26 mouse cellular contexts compared by ENCODE assay signal in genomic region chr1:85977709-85978108, GRCm38 (mm10). TPM values are rescaled to one million over a fixed set of nuclear protein-coding genes. Genes with fewer than 3 reads are reported as not detected.
A peak's percentile ranks its signal among the peaks of the same experiment; 100 is the strongest.
DNase-seq lines count a peak whose midpoint lies in the region; ATAC-seq and TF ChIP-seq lines count a peak whose summit lies in the region.
"Had no signal": no experiment of that assay in that cellular context is flagged by ENCODE, and none has a peak within 500 bp of the region (broad histone marks: within the 10 kb centered on the region; RNA-seq: fewer than 3 reads in every experiment).

No protein-coding gene starts in this region.

- no peak overlapping the region for H3K9ac ChIP-seq in lung, postnatal 0 days (replicated peaks; ENCODE audit: low read depth)
- H3K9ac ChIP-seq: embryonic facial prominence, embryonic 12.5 days; forebrain, postnatal 0 days; heart, embryonic 15.5 days; liver, postnatal 0 days; midbrain, embryonic 15.5 days had no signal

- peak; percentile 24 for DNase-seq in lung, postnatal 0 days (ENCODE audit: low spot score)
- no peak for DNase-seq in lung, postnatal 25 days (ENCODE audit: low spot score)
- DNase-seq in CD4-positive, CD25-positive, alpha-beta regulatory T cell, adult 2 months (ENCODE audit: low read depth, low spot score): peak; percentile 25
- DNase-seq in adrenal gland, postnatal 36 days: peak; percentile 77 to 80
- peak; percentile 33 to 37 for DNase-seq in monocyte, adult 2 months (ENCODE audit: low read depth in 1 of 2, low spot score in 2 of 2)
- no peak for DNase-seq in testis, postnatal 10 days (ENCODE audit: low spot score)
- no peak for DNase-seq in gastrocnemius, postnatal 36 days
- DNase-seq in cerebellum, adult 8-10 months: no peak
- DNase-seq: cerebellum, adult 18-20 months; forebrain, postnatal 0 days; gastrocnemius, adult 2 months; heart, adult 18-20 months; kidney, postnatal 4 days; liver; liver, postnatal 0 days; right cerebral cortex, postnatal 4 days; thymus, adult 2 months had no signal

- no peak for TF ChIP-seq CTCF in lung, postnatal 0 days (IDR thresholded peaks at IDR 0.05)

- ATAC-seq in lung, postnatal 0 days: no peak
- ATAC-seq: forebrain, postnatal 0 days; liver, postnatal 0 days; midbrain, embryonic 15.5 days had no signal

- no peak overlapping the region for H3K4me2 ChIP-seq in lung, postnatal 0 days (replicated peaks; ENCODE audit: low read depth, low read length)
- H3K4me2 ChIP-seq: embryonic facial prominence, embryonic 12.5 days; heart, embryonic 15.5 days; midbrain, embryonic 15.5 days had no signal

- H3K9me3 ChIP-seq in lung, postnatal 0 days (ENCODE audit: low read length): no peaks in the 10 kb centered on the region
- H3K9me3 ChIP-seq: embryonic facial prominence, embryonic 12.5 days; heart, embryonic 15.5 days; megakaryocyte, embryonic 14.5 days; midbrain, embryonic 15.5 days had no signal

- H3K4me1 ChIP-seq in lung, postnatal 0 days (ENCODE audit: insufficient read depth, low read depth, low read length): no peaks in the 10 kb centered on the region
- H3K4me1 ChIP-seq: embryonic facial prominence, embryonic 12.5 days; midbrain, embryonic 15.5 days had no signal

- 74% methylated on average over 3 of the region's 3 CpGs for WGBS in lung, postnatal 0 days

- H3K27me3 ChIP-seq in lung, postnatal 0 days (replicated peaks; ENCODE audit: insufficient read depth, low read length): no peaks in the 10 kb centered on the region
- H3K27me3 ChIP-seq: embryonic facial prominence, embryonic 12.5 days; heart, embryonic 15.5 days; midbrain, embryonic 15.5 days had no signal

- H3K27ac ChIP-seq in lung, postnatal 0 days (ENCODE audit: low read length): no peak overlapping the region
- H3K27ac ChIP-seq: embryonic facial prominence, embryonic 12.5 days; gastrocnemius, adult 2 months; heart, embryonic 15.5 days; midbrain, embryonic 15.5 days had no signal

- no peaks in the 10 kb centered on the region for H3K36me3 ChIP-seq in lung, postnatal 0 days (ENCODE audit: insufficient read depth, low read length)
- H3K36me3 ChIP-seq: embryonic facial prominence, embryonic 12.5 days; heart, embryonic 15.5 days; midbrain, embryonic 15.5 days had no signal

- intact Hi-C loops in gastrocnemius, postnatal 36 days (cut with DNase I): no loop called here

- no peak overlapping the region for H3K4me3 ChIP-seq in lung, postnatal 0 days (ENCODE audit: low read depth, low read length)
- H3K4me3 ChIP-seq: embryonic facial prominence, embryonic 12.5 days; gastrocnemius, adult 2 months; heart, embryonic 15.5 days; megakaryocyte, embryonic 14.5 days; midbrain, embryonic 15.5 days had no signal

- no peak for TF ChIP-seq EP300 in lung, postnatal 0 days (IDR thresholded peaks at IDR 0.05)

RNA-seq across cellular contexts. Expression of gene Gpr55, which starts 16.9 kb away (rescaled TPM):
- polyA plus RNA-seq in lung, postnatal 0 days (2015; fragmentation: Nextera tagmentation; extraction: Ambion mirVana): 0.14 and 0.26 TPM in 2 replicates
- total RNA-seq in adrenal gland, postnatal 36 days (2021): 1 to 10 TPM; 2.7 to 2.8 TPM
- total RNA-seq in gastrocnemius, postnatal 36 days (2021): not detected
- total RNA-seq: gastrocnemius, adult 2 months; left cerebral cortex, postnatal 36 days had no signal
- polyA plus RNA-seq: intestine, embryonic 14.5 days; kidney, embryonic 14.5 days; neural tube, embryonic 11.5 days had no signal

RNA-seq across cellular contexts. Expression of gene Spata3, which starts 38.9 kb away (rescaled TPM):
- polyA plus RNA-seq in lung, postnatal 0 days (2015; fragmentation: Nextera tagmentation; extraction: Ambion mirVana): not detected in 2 replicates
- total RNA-seq in adrenal gland, postnatal 36 days (2021): not detected
- total RNA-seq in gastrocnemius, postnatal 36 days (2021): not detected
- total RNA-seq: forebrain, postnatal 0 days; gastrocnemius, adult 2 months; heart, adult 18-20 months had no signal
- polyA plus RNA-seq: embryonic facial prominence, embryonic 12.5 days; heart, embryonic 15.5 days; hindbrain, embryonic 11.5 days; intestine, embryonic 14.5 days; neural tube, embryonic 11.5 days had no signal

RNA-seq across cellular contexts. Expression of gene 4933407L21Rik, which starts 49.4 kb away (rescaled TPM):
- polyA plus RNA-seq in lung, postnatal 0 days (2015; fragmentation: Nextera tagmentation; extraction: Ambion mirVana): 0.11 and 0.30 TPM in 2 replicates
- not detected for total RNA-seq in adrenal gland, postnatal 36 days (2021)
- total RNA-seq in gastrocnemius, postnatal 36 days (2021): not detected
- total RNA-seq: heart, adult 18-20 months had no signal
- polyA plus RNA-seq: neural tube, embryonic 11.5 days had no signal

Comparison
In these comparisons a context has a peak if more than half of its experiments do, and no peak if none do; other contexts are left out.
1. DNase-seq: peak in lung, postnatal 0 days (single experiment), CD4-positive, CD25-positive, alpha-beta regulatory T cell, adult 2 months (single experiment), adrenal gland, postnatal 36 days (2 of 2) and monocyte, adult 2 months (2 of 2); none in lung, postnatal 25 days (single experiment), testis, postnatal 10 days (single experiment), gastrocnemius, postnatal 36 days (0 of 2) and cerebellum, adult 8-10 months (single experiment).